Mouse (Mus musculus) kidney, embryonic 15.5 days (tissue): ENCODE measurements at regions not wholly inside any gene's neighbourhood (a gene's known extent, or its start where the extent isn't known, plus 50 kb on each side); places are given as distances from the start of the nearest gene placed in this dataset.

Experiments
- ATAC-seq: fragments of 200-750 bp; cut with Nextera tagmentation; replicated peaks from 2 replicates; pipeline ENCODE4 v1.8.0; 2017; ENCODE audit warnings: moderate TSS enrichment; ENCODE audit not compliant: low FRiP score
- H3K27ac ChIP-seq: fragments of 300-500 bp; sonication (generic); 2 replicates; pipeline ENCODE4 v1.5.1; 2015; ENCODE audit warnings: mild to moderate bottlenecking, inconsistent platforms
- H3K27me3 ChIP-seq: fragments of 300-500 bp; sonication (generic); 2 replicates; pipeline ENCODE4 v1.6.1; 2015; ENCODE audit warnings: inconsistent platforms
- H3K36me3 ChIP-seq: fragments of 300-500 bp; sonication (generic); 2 replicates; pipeline ENCODE4 v1.6.1; 2015; ENCODE audit warnings: inconsistent platforms
- H3K4me1 ChIP-seq: fragments of 300-500 bp; sonication (generic); 2 replicates; pipeline ENCODE4 v1.6.1; 2015; ENCODE audit warnings: inconsistent platforms
- H3K4me2 ChIP-seq: fragments of 300-500 bp; sonication (generic); 2 replicates; pipeline ENCODE4 v1.6.1; 2015; ENCODE audit warnings: moderate library complexity, mild to moderate bottlenecking, inconsistent platforms
- H3K4me3 ChIP-seq: fragments of 300-500 bp; sonication (generic); replicated peaks from 2 replicates; pipeline ENCODE4 v1.5.1; 2015; ENCODE audit warnings: mild to moderate bottlenecking, inconsistent platforms
- H3K9ac ChIP-seq: fragments of 300-500 bp; sonication (generic); 2 replicates; pipeline ENCODE4 v1.6.1; 2015; ENCODE audit warnings: mild to moderate bottlenecking, inconsistent platforms
- H3K9me3 ChIP-seq: fragments of 300-500 bp; sonication (generic); replicated peaks from 2 replicates; pipeline ENCODE4 v1.6.1; 2016; ENCODE audit warnings: inconsistent platforms
- WGBS: fragments of 180-500 bp; shearing (Covaris S2); methylation state at CpG from one replicate; pipeline ENCODE4 v1.1.7; 2015; ENCODE audit warnings: mixed read lengths; 5-methylcytosine and 5-hydroxymethylcytosine counted together

GRCm38 (mm10) chr13:97308431-97308830 is 67.5 kb downstream of the Enc1 start:
- ATAC-seq: no peak
- Histone ChIP-seq H3K4me1 (peaks cover 47% of the 10 kb centered on the region), H3K4me3 (no peak overlapping the region), H3K27me3 (no peaks in the 10 kb centered on the region), H3K27ac (no peak overlapping the region), H3K4me2 (no peak overlapping the region), H3K9me3 (no peaks in the 10 kb centered on the region), H3K36me3 (no peaks in the 10 kb centered on the region), H3K9ac (no peak overlapping the region)
- 91% methylated on average over 2 of the region's 2 CpGs for WGBS
